18 mouse cellular contexts compared by ENCODE assay signal in the genomic region with DNA sequence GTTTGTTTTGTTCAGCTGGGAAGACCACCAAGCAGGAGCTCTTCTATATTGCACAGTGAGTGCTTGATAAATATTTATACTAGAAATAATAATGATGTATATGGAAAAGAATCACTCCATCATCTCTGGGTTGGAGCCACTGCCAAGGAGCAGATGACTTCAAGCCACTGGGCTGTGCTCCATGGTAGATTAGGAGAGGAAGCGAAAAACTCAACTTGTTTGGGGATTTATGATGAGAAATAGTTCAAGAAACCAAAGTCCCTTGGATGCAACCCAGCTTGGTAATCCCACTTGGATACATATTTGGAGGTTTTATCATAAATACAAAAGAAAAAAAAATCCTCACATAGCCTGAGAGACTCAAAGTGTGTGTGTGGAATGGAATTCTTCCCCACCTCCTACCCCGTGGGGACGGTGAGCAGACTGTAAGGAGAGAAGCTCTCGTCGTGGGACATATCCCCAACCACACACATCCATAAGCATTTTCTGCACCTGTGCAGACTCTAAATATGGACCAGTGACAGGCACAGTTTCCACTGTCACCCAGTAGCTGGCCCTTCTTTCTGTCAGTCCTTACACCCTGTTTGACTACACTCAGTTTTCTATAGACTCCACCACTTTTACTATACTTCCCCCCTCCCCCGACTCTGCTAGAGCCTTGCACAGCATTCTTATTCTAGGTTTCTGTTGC.
A peak's percentile ranks its signal among the peaks of the same experiment; 100 is the strongest.
DNase-seq lines count a peak whose midpoint lies in the region; ATAC-seq and TF ChIP-seq lines count a peak whose summit lies in the region.
"Had no signal": no experiment of that assay in that cellular context is flagged by ENCODE, and none has a peak within 500 bp of the region (broad histone marks: within the 10 kb centered on the region; RNA-seq: fewer than 3 reads in every experiment).

No protein-coding gene starts in this region.

- TF ChIP-seq EP300 in heart, adult 2 months (IDR thresholded peaks at IDR 0.05; ENCODE audit: insufficient read depth, low read depth, low read length), result no peak
- no peak for TF ChIP-seq EP300 in lung, postnatal 0 days (IDR thresholded peaks at IDR 0.05)

- no peak overlapping the region for H3K27ac ChIP-seq in heart, adult 2 months
- no peak overlapping the region for H3K27ac ChIP-seq in lung, postnatal 0 days (ENCODE audit: low read length)
- H3K27ac ChIP-seq in bone marrow macrophage, adult 2 months (ENCODE audit: insufficient read depth, low read depth, low read length), result 0 out of 2 replicates have a peak overlapping the region, but pooled peaks have one; percentile 6
- peak overlapping the region; percentile 28; the same call in 1 of the 2 replicates for H3K27ac ChIP-seq in stomach, embryonic 16.5 days (ENCODE audit: low read length)
- H3K27ac ChIP-seq: embryonic facial prominence, embryonic 12.5 days; forebrain, embryonic 15.5 days; hindbrain, embryonic 12.5 days; limb, embryonic 12.5 days; liver, embryonic 14.5 days; neural tube, embryonic 15.5 days had no signal

- H3K36me3 ChIP-seq in heart, adult 2 months (ENCODE audit: control insufficient read depth, insufficient read depth, low read length), result no peaks in the 10 kb centered on the region
- H3K36me3 ChIP-seq in lung, postnatal 0 days (ENCODE audit: insufficient read depth, low read length), result no peaks in the 10 kb centered on the region
- H3K36me3 ChIP-seq in stomach, embryonic 16.5 days (ENCODE audit: control insufficient read depth, insufficient read depth, low read length), result no peaks in the 10 kb centered on the region
- H3K36me3 ChIP-seq: embryonic facial prominence, embryonic 12.5 days; forebrain, embryonic 15.5 days; hindbrain, embryonic 12.5 days; limb, embryonic 12.5 days; neural tube, embryonic 15.5 days had no signal

- WGBS in heart, adult 2 months, result 67% methylated on average over 6 of the region's 6 CpGs
- WGBS in lung, postnatal 0 days, result 56% methylated on average over 6 of the region's 6 CpGs
- WGBS in stomach, embryonic 16.5 days, result 54% methylated on average over 6 of the region's 6 CpGs

- H3K4me3 ChIP-seq in heart, adult 2 months, result no peak overlapping the region
- no peak overlapping the region for H3K4me3 ChIP-seq in lung, postnatal 0 days (ENCODE audit: low read depth, low read length)
- no peak overlapping the region for H3K4me3 ChIP-seq in bone marrow macrophage, adult 2 months (ENCODE audit: insufficient read depth, low read length)
- no peak overlapping the region for H3K4me3 ChIP-seq in stomach, embryonic 16.5 days (replicated peaks; ENCODE audit: low read length)
- H3K4me3 ChIP-seq: embryonic facial prominence, embryonic 12.5 days; forebrain, embryonic 15.5 days; hindbrain, embryonic 12.5 days; limb, embryonic 12.5 days; megakaryocyte, embryonic 14.5 days; neural tube, embryonic 15.5 days had no signal

- no peaks in the 10 kb centered on the region for H3K79me2 ChIP-seq in heart, adult 2 months (replicated peaks; ENCODE audit: control insufficient read depth, insufficient read depth, low read length)

- H3K9me3 ChIP-seq in lung, postnatal 0 days (ENCODE audit: low read length), result no peaks in the 10 kb centered on the region
- 0 out of 2 replicates have a peak, but pooled peaks cover 7% of the 10 kb centered on the region for H3K9me3 ChIP-seq in stomach, embryonic 16.5 days (replicated peaks; ENCODE audit: control insufficient read depth, low read length)
- H3K9me3 ChIP-seq: embryonic facial prominence, embryonic 12.5 days; forebrain, embryonic 15.5 days; hindbrain, embryonic 12.5 days; neural tube, embryonic 15.5 days had no signal

- DNase-seq in heart, postnatal 4 days, result peak; percentile 31
- no peak for DNase-seq in heart, adult 2 months
- DNase-seq in lung, postnatal 0 days (ENCODE audit: low spot score), result peak; percentile 16
- no peak for DNase-seq in lung, adult 18-20 months
- no peak for DNase-seq in left cerebral cortex, adult 9 months (ENCODE audit: low spot score in 2 of 2)
- DNase-seq: B cell, adult 2 months; cerebellum, adult 8-10 months; gastrocnemius, postnatal 14 days; midbrain, embryonic 14.5 days had no signal

- H3K4me1 ChIP-seq in heart, adult 2 months (ENCODE audit: control insufficient read depth, insufficient read depth, low read length), result no peaks in the 10 kb centered on the region
- H3K4me1 ChIP-seq in lung, postnatal 0 days (ENCODE audit: insufficient read depth, low read depth, low read length), result no peaks in the 10 kb centered on the region
- H3K4me1 ChIP-seq in bone marrow macrophage, adult 2 months (ENCODE audit: control insufficient read depth, insufficient read depth, low read length), result peaks cover 14% of the 10 kb centered on the region
- peaks cover 4% of the 10 kb centered on the region; the same call in 1 of the 2 replicates for H3K4me1 ChIP-seq in stomach, embryonic 16.5 days (ENCODE audit: control insufficient read depth, insufficient read depth, low read length)
- H3K4me1 ChIP-seq: neural tube, embryonic 15.5 days had no signal

- H3K27me3 ChIP-seq in heart, adult 2 months (ENCODE audit: control insufficient read depth, insufficient read depth, low read length), result no peaks in the 10 kb centered on the region
- no peaks in the 10 kb centered on the region for H3K27me3 ChIP-seq in lung, postnatal 0 days (replicated peaks; ENCODE audit: insufficient read depth, low read length)
- no peaks in the 10 kb centered on the region for H3K27me3 ChIP-seq in stomach, embryonic 16.5 days (ENCODE audit: control insufficient read depth, insufficient read depth, low read length)
- H3K27me3 ChIP-seq: embryonic facial prominence, embryonic 12.5 days; forebrain, embryonic 15.5 days; hindbrain, embryonic 12.5 days; limb, embryonic 12.5 days; megakaryocyte, embryonic 14.5 days; neural tube, embryonic 15.5 days had no signal

- TF ChIP-seq POLR2A in heart, adult 2 months (IDR thresholded peaks at IDR 0.05; ENCODE audit: insufficient read depth, low read depth, low read length), result no peak
- no peak for TF ChIP-seq POLR2A in bone marrow macrophage, adult 2 months (IDR thresholded peaks at IDR 0.05; ENCODE audit: borderline replicate concordance, low read depth, low read length)

- no peak for ATAC-seq in lung, postnatal 0 days
- ATAC-seq in stomach, embryonic 16.5 days (ENCODE audit: insufficient read depth, low FRiP score), result peak; percentile 89
- ATAC-seq: forebrain, embryonic 15.5 days had no signal

- no peak for TF ChIP-seq CTCF in heart, adult 2 months (IDR thresholded peaks at IDR 0.05)
- TF ChIP-seq CTCF in lung, postnatal 0 days (IDR thresholded peaks at IDR 0.05), result no peak
- no peak for TF ChIP-seq CTCF in bone marrow macrophage, adult 2 months (IDR thresholded peaks at IDR 0.05; ENCODE audit: low read depth, low read length)

- no peak overlapping the region for H3K4me2 ChIP-seq in lung, postnatal 0 days (replicated peaks; ENCODE audit: low read depth, low read length)
- no peak overlapping the region for H3K4me2 ChIP-seq in stomach, embryonic 16.5 days (ENCODE audit: low read depth, low read length)
- H3K4me2 ChIP-seq: embryonic facial prominence, embryonic 12.5 days; forebrain, embryonic 15.5 days; hindbrain, embryonic 12.5 days; limb, embryonic 12.5 days; neural tube, embryonic 15.5 days had no signal

- no peak overlapping the region for H3K9ac ChIP-seq in heart, adult 2 months (ENCODE audit: low read depth, low read length)
- H3K9ac ChIP-seq in lung, postnatal 0 days (replicated peaks; ENCODE audit: low read depth), result no peak overlapping the region
- no peak overlapping the region for H3K9ac ChIP-seq in stomach, embryonic 16.5 days (ENCODE audit: low read length)
- H3K9ac ChIP-seq: embryonic facial prominence, embryonic 12.5 days; forebrain, embryonic 15.5 days; hindbrain, embryonic 12.5 days; limb, embryonic 12.5 days; liver, embryonic 14.5 days; neural tube, embryonic 15.5 days had no signal

- intact Hi-C loops in heart, adult 2 months (cut with DNase I), result no loop called here

Comparison
In these comparisons a context has a peak if more than half of its experiments do, and no peak if none do; other contexts are left out.
1. DNase-seq: peak in heart, postnatal 4 days (single experiment) and lung, postnatal 0 days (single experiment); none in heart, adult 2 months (0 of 2), lung, adult 18-20 months (0 of 2) and left cerebral cortex, adult 9 months (0 of 2).
2. H3K27ac ChIP-seq: peak in bone marrow macrophage, adult 2 months (single experiment) and stomach, embryonic 16.5 days (single experiment); none in heart, adult 2 months (single experiment) and lung, postnatal 0 days (single experiment).